Mouse (Mus musculus) kidney, adult 8-10 months (tissue): ENCODE results near the gene Tespa1.
"Not testable (repeated sequence)": the region's sequence is repeated elsewhere in the genome, so short reads cannot be mapped to it uniquely, and the experiment has no call there.

Experiments
- DNase-seq, 2 experiments: peaks; one replicate each; pipeline ENCODE4 v3.0.0; 2022

Tespa1 gene

GRCm38 (mm10) chr10:130363438-130364164 is 40.9 kb downstream of the Tespa1 start:
- DNase-seq = no peak

DNA sequence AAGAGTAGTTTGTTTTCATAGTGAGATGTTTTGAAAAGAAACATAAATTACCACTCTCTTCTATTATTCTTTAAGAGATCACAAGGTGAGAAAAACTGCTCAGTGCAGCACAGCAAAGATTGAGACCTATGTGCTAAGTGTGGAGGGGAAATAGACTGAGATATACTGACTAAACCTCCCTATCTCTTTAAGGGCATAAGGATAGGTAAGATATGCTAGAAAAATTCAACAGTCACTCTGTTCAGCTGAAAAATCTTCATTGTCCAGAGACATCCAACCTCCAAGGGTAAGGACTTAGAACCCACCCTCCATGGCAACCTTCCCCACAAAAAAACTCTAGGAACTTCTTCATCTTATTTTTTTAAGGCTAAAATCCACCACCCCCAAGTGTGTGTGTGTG is 42.1 kb downstream of the Tespa1 start:
- no peak for DNase-seq

- no peak for DNase-seq
These were observed 45.7 kb downstream of the Tespa1 start for GRCm38 (mm10) chr10:130368384-130368783.

- no peak for DNase-seq
These were observed 47.5 kb downstream of the Tespa1 start for GRCm38 (mm10) chr10:130370005-130370682.

DNA sequence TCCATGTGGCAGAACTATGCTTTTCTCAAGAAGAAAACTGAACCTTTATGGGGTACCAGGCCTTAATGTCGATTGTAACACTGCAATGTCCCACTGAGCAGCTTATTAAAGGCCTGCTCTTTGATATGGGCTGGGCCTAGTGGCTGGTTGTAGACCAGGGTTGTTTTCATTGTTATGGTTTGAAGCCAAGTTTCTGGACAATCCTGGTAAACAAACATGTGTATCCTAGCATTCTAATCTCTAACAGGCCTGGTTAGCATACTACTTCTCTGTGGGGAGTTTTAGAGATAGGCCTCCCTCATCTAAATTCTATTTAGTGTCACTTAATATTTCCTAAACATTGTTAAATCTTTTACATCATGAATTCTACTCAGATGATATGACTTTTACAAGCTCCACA is 49.0 kb downstream of the Tespa1 start:
- DNase-seq = no peak

GRCm38 (mm10) chr10:130372491-130373173 is 50.0 kb downstream of the Tespa1 start:
- no peak for DNase-seq

DNA sequence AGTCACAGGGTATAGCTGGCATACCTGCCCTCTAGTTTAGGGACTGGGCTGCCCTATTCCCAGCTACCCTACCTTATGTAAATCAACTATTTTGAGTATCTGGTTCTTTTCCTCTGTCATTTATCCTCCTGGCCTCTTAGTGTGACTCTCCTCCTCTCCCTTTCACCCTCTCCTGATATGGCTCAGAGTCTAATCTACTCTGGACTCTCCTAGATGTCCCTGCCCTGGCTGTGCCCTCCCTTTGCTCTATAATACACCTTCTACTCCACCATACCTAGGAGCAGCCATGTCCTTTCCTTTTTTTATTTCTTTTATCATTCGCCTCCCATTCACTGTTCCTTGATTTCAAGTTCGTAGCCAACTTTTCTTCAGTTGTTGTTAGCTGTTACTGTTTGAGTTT is 52.5 kb downstream of the Tespa1 start:
- no peak for DNase-seq

- DNase-seq = no peak
These were observed 71.6 kb downstream of the Tespa1 start, which contains the start of gene Vmn2r84 for GRCm38 (mm10) chr10:130394232-130394631. TSS of gene Vmn2r84 (minus strand) at chr10:130394332.

GRCm38 (mm10) chr10:130412167-130412698 is 89.6 kb downstream of the Tespa1 start:
- not testable (repeated sequence) for DNase-seq
